Mouse (Mus musculus) right cerebral cortex, postnatal 25 days (tissue): Measurements from ENCODE around the gene Slc43a1.
"Not testable (repeated sequence)": the region's sequence is repeated elsewhere in the genome, so short reads cannot be mapped to it uniquely, and the experiment has no call there.

ENCODE experiments used
- DNase-seq: peaks from one replicate; pipeline ENCODE4 v3.0.0; 2022

The Slc43a1 gene

DNA sequence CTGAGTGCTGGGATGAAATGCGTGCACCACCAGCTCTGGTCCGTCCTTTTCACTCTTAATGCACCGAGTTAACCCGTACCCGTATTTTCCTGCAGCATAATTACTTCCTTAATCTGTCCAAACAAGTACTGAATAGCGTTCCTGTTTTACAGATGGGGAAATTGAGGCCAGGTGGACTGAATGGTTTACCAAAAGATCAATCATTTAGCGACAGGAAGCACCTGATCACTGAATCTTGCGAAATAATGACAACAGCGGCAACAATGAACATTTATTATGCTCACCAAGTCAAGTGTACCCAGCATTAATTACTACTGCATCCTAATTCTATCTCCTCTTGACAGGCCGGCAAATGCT, at the start of gene Slc43a1:
Gene Slc43a1 (plus strand): TSS at position 258 of the 357 bp plus-strand sequence.
- DNase-seq: no peak

GRCm38 (mm10) chr2:84790418-84790817, 48.2 kb upstream of the Slc43a1 start:
- DNase-seq: no peak

DNA sequence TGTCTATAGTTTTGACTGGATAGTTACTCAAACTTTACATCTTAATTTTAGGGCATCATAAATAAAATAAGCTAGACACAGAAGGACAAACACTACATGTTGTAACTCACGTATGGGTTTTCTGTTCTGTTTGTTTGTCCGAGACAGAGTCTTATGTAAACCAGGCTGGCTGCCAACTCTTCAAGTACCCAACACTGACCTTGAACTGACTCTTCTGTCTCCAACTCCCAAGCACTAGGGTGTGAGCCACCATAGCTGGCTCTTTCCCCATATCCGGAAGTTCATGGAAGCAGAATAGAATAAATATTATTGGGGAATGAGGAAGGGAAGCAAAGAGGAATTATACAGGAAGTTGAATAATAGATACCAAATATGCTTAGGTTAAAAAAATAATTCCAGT, 46.1 kb upstream of the Slc43a1 start:
- DNase-seq: no peak

DNA sequence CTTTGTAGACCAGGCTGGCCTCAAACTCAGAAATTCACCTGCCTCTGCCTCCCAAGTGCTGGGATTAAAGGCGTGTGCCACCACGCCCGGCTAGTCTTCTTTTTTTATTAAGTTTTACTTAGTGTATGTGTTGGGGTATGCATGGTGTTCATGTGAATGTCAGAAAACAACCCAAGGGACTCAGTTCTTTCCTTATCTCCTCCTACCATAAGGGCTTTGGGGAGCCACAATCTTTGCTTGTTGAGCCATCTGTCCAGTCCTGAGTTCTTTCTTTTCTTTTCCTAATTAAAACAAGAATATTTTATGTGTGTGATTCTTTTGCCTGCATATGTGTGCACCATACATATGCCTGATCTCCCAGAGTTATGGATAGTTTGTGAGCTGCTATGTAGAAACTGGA, 45.5 kb upstream of the Slc43a1 start:
- no peak for DNase-seq

DNA sequence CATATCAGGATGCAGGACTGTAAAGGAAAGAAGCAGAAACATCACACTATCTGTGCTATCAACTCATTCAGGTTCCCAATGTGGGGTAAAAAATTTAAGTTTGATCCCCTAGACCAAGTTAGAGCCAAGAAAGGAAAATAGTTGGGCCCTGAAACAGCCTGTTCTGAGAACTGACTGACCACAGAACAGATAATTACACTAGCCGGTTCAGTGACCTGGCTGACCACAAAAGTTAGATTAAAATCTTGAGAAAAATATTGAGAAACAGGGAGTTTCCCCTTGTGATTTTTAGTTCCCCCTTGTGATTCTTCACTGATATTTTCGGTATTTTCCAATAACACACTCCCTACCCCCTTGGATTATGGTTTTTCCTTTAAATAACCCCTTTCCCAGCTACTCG, 44.8 kb upstream of the Slc43a1 start:
- no peak for DNase-seq

GRCm38 (mm10) chr2:84797833-84798492, 40.7 kb upstream of the Slc43a1 start:
- DNase-seq: peak; percentile 80

GRCm38 (mm10) chr2:84798493-84798921, 40.1 kb upstream of the Slc43a1 start, which contains the start of gene Ube2l6:
TSS of gene Ube2l6 (plus strand) at chr2:84798828.
- DNase-seq: peak; percentile 57

DNA sequence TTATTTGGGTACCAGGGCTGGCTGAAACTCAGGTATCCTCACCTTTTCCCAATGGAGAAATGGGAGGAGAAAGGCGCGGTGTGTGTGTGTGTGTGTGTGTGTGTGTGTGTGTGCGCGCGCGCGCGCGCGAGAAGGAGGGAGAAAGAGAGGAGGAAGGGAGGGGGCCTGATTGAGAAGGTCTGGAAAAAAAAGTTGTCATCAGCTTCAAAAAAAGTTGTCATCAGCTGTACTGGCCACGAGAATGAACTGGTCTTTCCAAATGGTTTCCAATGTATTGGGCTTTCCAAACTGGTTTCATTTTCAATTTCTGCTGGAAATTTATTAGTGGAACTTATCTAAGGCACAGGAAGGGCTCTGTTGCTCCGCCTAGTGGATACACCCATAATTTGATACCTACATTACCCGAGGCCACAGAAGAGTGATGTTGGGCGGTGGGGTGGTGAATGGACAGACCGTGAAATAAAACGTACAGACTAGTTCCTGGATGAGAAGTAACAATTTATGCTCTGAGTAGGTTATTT, 39.5 kb upstream of the Slc43a1 start:
- DNase-seq: peak; percentile 48

GRCm38 (mm10) chr2:84800304-84800703, 38.3 kb upstream of the Slc43a1 start:
- DNase-seq: no peak

GRCm38 (mm10) chr2:84801223-84801622, 37.4 kb upstream of the Slc43a1 start:
- DNase-seq: not testable (repeated sequence)

GRCm38 (mm10) chr2:84803963-84804362, 34.7 kb upstream of the Slc43a1 start:
- DNase-seq: no peak

DNA sequence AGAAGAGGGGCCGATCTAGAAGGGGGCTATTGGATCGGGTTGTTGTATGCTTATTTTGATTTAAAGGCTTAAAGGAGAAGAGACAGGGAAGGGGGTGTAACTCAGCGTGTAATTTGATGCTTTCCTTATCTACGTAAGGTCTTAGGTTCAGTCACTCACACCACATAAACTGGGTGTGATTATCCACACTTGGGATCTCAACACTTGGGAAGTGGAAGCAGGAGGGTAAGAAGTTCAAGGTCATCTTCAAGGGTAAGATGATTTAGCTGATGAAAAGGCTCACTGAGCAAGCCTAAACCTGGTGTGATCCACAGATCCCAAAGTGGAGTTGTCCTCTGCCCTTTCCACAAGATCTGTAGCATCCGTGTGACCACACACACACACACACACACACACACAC, 32.1 kb upstream of the Slc43a1 start:
- DNase-seq: no peak

- no peak for DNase-seq
These were observed 29.3 kb upstream of the Slc43a1 start for GRCm38 (mm10) chr2:84809330-84809729.

DNA sequence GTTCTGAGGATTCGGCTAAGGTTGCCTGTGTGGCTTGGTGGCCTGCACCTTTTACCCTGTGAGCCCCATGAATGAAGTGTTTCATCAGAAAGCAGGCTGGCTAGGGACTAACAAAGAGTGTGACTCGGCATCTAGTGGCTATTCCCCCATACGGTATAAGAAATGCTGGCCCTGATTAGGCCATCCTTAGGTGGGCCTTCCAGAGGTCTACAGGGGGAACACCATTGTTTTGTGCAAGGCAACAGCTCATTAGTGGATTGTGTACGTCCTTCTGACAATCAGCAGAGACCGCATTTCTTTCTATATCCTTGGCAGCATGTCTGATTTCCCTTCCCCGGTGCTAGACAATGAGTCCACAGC, 28.1 kb upstream of the Slc43a1 start:
- DNase-seq: no peak

DNA sequence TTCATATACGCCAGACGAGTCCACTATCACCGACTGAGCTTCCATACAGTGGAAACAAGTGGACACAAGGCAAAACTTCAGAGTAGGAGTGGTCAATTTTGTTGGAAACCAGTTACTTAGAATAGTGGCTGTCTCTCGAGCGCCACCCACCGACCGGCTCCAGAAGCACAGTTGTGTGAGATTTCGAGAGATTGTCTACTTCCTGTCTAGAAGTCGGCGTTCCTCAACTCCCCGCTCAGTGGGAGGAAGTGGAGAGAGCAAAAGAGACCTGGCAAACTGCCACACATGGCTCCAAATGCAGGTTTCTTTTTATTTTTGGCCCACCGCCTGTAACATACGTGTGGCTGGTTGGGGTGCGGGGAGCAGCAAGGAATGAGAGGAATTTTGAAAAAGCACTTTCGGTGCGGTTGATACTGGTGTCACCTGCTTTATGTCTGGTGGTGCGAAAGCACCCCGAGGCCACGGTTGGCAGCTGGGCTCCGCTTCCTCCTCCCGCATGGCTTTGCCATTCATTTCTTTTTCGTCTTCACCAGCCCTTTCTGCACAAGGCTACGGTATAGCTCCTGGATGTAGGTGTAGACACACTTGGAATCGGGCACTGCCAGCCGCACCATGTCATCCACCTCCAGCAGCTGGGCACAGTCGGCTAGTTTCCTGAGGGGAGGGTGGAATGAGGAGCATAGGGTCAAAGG, 27.6 kb upstream of the Slc43a1 start:
- peak; percentile 76 for DNase-seq

GRCm38 (mm10) chr2:84811880-84812279, 26.8 kb upstream of the Slc43a1 start:
- DNase-seq: no peak

DNA sequence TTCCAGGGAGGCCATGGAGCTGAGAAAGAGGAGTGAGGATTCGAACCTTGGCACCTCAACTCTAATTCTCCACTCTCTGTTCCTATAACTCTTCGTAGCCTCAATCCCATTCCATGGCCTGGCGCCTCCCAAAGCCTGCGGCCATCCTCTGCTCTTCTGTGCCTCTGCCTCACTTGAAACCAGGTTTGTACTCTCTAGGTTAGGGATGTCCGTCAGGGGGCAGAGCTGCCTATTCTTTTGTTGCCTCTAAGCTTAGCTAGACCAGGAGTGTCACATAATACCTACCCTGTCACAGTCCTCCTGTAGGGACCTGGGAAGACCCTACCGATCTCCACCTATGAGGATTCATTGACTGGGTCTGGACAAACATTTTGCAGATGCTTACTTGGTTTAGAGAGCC, 26.0 kb upstream of the Slc43a1 start:
- DNase-seq: no peak

DNA sequence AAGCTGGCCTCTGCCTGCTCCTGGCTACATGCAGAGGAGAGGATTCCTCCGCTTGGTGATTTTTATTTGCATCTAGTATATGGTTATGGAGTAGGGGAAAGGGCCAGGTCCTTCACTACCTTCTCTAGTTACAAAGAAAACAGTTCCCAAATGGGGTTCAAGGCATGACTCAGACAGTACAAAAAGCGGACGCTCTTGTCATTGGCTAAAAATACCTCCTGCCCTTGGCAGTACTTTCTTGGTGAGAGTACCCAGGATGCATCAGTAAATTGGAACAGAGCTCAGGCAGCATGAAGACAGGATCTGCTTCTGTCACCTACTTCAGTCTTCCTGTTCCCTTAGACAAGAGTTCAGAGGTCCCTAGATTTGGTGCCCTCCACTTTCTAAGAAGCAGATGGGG, 18.8 kb upstream of the Slc43a1 start:
- peak; percentile 23 for DNase-seq

GRCm38 (mm10) chr2:84822552-84822951, 16.1 kb upstream of the Slc43a1 start, which contains the start of gene Smtnl1:
TSS of gene Smtnl1 (minus strand) at chr2:84822652.
- no peak for DNase-seq

GRCm38 (mm10) chr2:84823237-84823636, 15.4 kb upstream of the Slc43a1 start:
- DNase-seq: no peak

GRCm38 (mm10) chr2:84826488-84827282, 12.0 kb upstream of the Slc43a1 start, which contains the start of gene Timm10:
TSS of gene Timm10 (plus strand) at chr2:84826997.
- peak; percentile 87 for DNase-seq

GRCm38 (mm10) chr2:84827283-84827920, 11.2 kb upstream of the Slc43a1 start:
- no peak for DNase-seq
